Mouse (Mus musculus) liver, adult 2 months (tissue): ENCODE measurements at regions not wholly inside any gene's neighbourhood (a gene's known extent, or its start where the extent isn't known, plus 50 kb on each side); places are given as distances from the start of the nearest gene placed in this dataset.

Experiments
- CTCF ChIP-seq: fragments of 200-500 bp; IDR thresholded peaks from 2 replicates; pipeline ENCODE4 v1.5.1; 2011; ENCODE audit warnings: low read depth, low read length, control low read depth
- POLR2A ChIP-seq: fragments of 200-500 bp; IDR thresholded peaks from 2 replicates; pipeline ENCODE4 v1.6.1; 2011; ENCODE audit warnings: low read length, control low read depth; ENCODE audit not compliant: insufficient read depth; ENCODE audit errors: extremely low read depth

GRCm38 (mm10) chr7:58388326-58388725 is 267.6 kb upstream of the Atp10a start:
- TF ChIP-seq CTCF (no peak), POLR2A (no peak)
